Mouse (Mus musculus) heart, adult 18-20 months (tissue): ENCODE measurements around the gene Slc13a4. TPM values are rescaled to one million over a fixed set of nuclear protein-coding genes. Genes with fewer than 3 reads are reported as not detected.
A peak's percentile ranks its signal among the peaks of the same experiment; 100 is the strongest.

Source experiments
- DNase-seq, 2 experiments: peaks; one replicate each; pipeline ENCODE4 v3.0.0; 2021 to 2022; ENCODE audit warnings: mixed read lengths in 1 of 2
- total RNA-seq, 2 experiments: library from RNA; stranded (reverse); gene quantifications; 2 replicates each; pipeline ENCODE4 v1.2.3; 2021

Gene Slc13a4
- total RNA-seq, 2 experiments from 2014 or later: 0.07 to 0.21 TPM

GRCm38 (mm10) chr6:35302581-35302980 is 5.3 kb downstream of the Slc13a4 start:
- DNase-seq: no peak

- DNase-seq: peak; percentile 38 to 45
These were observed 9.6 kb downstream of the Slc13a4 start for GRCm38 (mm10) chr6:35298323-35298722.

DNA sequence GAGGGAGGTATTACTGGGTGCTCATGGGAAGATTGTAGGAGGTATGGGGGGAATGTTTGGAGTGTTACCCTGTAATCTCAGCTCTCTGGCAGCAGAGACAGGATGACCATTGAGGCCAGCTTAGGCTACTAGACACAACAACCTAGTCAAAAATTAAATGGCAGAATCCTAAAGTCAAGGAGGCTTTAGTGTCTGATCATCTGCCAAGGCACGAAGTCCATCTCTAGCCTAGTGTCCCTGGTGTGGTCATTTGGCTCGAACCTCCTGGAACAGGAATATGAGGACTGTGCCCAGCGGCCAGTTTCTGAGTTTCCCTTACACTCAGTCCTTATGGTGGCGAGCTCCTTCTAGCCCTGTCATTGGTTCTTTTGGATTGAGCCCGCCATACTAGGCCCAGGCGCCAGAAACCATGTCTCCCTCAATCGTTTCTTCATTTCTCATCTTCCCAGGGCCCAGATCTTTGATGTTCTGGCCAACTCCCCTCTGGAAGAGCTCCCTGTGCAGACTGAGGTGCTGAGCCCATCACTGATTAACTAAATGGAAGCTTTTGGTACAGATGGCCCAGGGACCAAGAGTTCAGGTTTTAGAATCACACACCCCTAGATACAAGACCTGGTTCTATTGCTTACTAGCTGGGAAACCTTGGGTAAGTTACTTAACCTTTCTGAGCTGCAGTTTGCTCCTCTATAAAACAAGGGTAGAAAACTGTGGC is 10.3 kb downstream of the Slc13a4 start:
- peak in 1 of 2 experiments; percentile 6 for DNase-seq

DNA sequence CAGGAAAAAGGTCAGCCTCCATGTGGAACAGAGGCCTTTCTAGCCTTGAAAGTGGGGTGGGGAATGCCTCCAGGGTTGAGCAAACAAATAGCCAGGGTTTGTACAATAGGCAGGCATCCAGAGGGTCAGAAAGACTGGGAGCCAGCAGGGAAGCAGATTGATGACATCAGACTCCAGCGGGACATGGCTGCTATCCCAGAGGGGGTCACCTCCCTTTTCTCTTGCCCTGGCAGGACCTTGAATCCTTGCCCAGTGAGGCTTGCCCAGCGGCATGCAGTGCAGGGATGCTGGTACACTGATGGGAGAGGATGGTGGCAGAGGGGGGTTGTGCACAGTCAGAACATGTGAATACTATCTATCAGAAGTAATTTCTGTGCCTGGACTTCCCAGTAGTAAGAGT is 10.9 kb downstream of the Slc13a4 start:
- peak; percentile 82 to 86 for DNase-seq

- DNase-seq: no peak
These were observed 13.0 kb downstream of the Slc13a4 start for GRCm38 (mm10) chr6:35294964-35295363.

- DNase-seq: no peak
These were observed 18.3 kb downstream of the Slc13a4 start for GRCm38 (mm10) chr6:35289676-35290075.

DNA sequence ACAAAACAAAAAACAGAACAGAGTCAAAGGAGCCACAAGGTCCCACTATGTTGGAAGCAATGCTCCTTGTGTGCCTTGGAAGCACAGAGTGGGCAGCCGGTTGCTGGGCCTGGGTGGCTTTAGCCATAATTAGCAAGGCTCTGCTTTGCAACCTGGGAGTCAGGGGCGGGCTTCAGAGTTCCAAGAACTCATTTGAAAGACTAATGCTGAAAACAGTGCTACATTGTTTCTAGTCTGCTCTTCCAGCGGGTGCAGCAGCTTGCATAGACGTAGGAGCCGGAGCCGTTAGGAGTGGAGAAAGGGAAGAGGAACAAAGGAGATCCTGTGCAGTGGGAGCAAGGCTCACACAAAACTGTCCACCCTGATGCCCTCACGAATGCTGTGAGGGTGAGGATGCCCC is 19.0 kb downstream of the Slc13a4 start:
- no peak for DNase-seq

DNA sequence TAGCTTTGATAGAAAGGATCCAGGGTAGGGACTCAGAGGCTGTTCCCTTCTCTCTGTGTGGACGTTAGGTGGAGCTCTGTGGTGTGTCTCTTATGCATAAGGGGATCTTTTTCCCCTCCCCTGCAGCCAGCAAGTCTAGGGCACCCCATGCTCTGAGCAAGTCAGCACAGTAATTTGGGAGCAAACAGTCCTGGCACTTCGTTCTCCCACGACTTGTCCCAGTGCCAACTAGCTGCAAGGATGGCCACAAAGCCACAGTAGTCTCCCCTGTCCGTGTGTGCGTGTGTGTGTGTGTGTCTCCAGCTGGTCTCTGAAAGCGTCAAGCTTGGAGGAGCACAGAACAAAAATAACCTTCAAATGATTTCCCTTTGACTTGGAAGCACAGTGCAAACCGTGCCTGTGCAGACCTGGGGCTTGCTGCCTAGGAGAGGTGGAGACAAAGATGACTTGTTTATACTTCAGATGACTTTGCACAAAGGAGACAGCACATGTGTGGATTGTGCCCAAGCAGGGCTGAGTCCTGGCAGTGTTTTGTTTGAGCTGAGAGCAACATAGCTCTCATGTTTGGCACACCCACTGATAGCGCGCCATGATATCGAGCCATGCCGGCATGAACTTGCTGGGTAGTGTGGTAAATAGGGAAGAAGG is 19.7 kb downstream of the Slc13a4 start:
- DNase-seq: peak; percentile 68 to 73

DNA sequence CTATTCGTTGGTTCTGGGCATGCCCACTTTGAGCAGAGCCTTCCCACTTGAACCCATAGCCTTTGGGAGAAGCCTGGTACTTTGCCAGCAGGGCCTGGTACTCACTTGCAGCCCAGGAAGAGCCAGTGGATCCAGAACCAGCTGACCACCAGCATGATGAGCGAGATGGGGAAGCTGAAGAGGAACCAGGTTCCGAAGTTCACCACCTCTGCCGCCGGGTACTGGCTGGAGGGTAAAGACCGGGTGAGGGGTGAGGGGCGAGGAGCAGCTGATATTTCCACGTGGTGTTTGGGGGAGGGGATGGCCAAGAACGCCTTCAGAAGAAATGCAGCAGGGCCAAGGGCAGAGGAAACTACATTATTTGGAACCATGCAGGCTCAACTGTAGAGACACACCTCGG is 28.6 kb downstream of the Slc13a4 start:
- no peak for DNase-seq

GRCm38 (mm10) chr6:35277903-35278587 is 29.9 kb downstream of the Slc13a4 start:
- DNase-seq: no peak

GRCm38 (mm10) chr6:35273391-35274082 is 34.4 kb downstream of the Slc13a4 start:
- peak in 1 of 2 experiments; percentile 44 for DNase-seq

- no peak for DNase-seq
These were observed 35.8 kb downstream of the Slc13a4 start for GRCm38 (mm10) chr6:35271868-35272765.

GRCm38 (mm10) chr6:35271094-35271855 is 36.7 kb downstream of the Slc13a4 start:
- DNase-seq: no peak

GRCm38 (mm10) chr6:35269643-35270042 is 38.3 kb downstream of the Slc13a4 start:
- DNase-seq: no peak

- no peak for DNase-seq
These were observed 39.2 kb downstream of the Slc13a4 start for GRCm38 (mm10) chr6:35268711-35269110.

DNA sequence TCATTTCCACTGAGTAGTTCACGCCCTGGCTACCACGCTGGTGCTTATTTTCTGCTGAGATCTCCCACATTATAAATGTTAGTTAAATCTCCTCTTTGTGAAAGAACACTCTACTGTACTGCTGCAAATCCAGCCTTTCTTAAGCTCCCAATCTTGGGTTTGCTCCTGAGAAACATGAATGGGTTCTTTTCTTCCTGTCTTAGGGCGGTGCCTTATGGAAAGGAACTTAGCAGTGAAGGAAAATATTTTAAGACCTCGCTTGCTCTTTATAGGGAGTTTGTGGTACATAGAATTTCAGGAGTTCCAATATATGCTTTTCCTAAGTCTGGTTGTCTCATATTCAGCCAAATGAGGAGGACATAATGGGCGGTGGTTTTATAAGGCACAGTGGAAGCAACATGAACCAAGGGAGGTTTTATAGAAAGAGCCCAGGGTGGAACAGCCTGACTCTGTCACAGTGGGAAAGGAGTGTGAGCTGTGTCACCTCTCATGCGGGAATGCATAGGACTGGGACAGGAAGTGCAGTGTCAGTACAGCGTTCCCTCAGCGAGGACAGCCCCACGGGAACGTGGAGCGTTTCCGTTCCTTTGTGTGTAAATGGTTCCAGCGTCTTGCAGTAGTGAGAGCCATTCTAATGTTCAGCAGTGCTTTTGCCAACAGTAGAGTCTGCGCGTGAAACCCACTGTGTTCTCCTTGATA is 42.2 kb downstream of the Slc13a4 start:
- no peak for DNase-seq

- no peak for DNase-seq
These were observed 47.4 kb downstream of the Slc13a4 start for GRCm38 (mm10) chr6:35260531-35260930.

DNA sequence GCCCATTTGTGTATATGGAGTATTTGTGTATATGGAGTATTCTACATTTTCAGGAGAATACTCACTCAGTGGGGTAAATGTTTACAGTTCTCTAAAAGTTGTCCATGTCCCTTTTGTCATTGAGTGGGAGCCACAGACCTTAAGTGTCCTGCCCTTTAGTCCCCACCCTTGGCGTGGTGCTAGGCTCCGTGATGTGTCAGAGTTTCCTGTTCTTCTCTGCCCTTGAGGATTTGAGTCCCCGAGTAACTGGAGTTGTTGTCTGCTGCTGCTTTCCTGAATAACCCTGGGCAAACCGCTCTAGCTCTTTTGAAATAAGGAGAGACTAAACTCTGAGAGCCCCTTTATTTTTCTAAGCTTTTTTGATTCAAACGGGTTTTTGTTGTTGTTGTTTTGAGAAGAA is 48.4 kb downstream of the Slc13a4 start:
- peak; percentile 60 to 66 for DNase-seq

GRCm38 (mm10) chr6:35258922-35259321 is 49.0 kb downstream of the Slc13a4 start:
- DNase-seq: no peak

DNA sequence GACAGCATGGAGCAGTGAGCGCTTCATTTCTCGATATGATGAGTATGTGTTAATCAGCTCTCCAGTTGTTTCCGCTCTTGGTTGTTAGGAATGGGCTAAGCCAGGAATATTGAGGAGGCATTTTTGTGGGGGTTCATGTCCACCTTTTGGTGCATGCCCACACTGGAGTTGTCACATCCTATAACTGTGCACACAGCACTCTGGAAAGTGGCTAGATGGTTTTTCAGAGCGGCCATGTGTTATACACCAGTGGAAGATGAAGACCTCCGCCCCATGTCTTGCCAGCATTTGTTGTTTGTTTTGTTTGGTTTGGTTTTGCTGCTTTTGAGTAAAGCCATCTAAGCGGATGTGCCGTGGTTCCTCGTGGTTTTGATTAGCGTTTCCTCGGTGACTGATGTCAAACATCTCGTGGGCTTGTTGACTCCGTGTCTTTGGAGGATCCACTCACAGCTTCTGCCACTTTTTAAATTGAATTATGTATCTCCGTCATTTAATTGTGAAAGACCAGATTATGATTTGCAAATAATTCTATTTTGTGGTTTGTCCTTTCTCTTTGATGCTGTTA is 50.2 kb downstream of the Slc13a4 start:
- DNase-seq: peak in 1 of 2 experiments; percentile 29
